Mouse (Mus musculus): ENCODE measurements at regions not wholly inside any gene's neighbourhood (a gene's known extent, or its start where the extent isn't known, plus 50 kb on each side); places are given as distances from the start of the nearest gene placed in this dataset.

GRCm38 (mm10) chr4:99348674-99349073 lies 53.0 kb downstream of the Gm12689 start:
- TF ChIP-seq CTCF (IDR thresholded peaks at IDR 0.05; ENCODE audit: extremely low read depth, insufficient read depth, low read length), result no peak
- no peak for TF ChIP-seq POLR2A (IDR thresholded peaks at IDR 0.05; ENCODE audit: extremely low read depth, insufficient read depth, low read length)
- Histone ChIP-seq H3K4me1 (ENCODE audit: control insufficient read depth, insufficient read depth, low read length) (no peaks in the 10 kb centered on the region), H3K4me3 (ENCODE audit: insufficient read depth, low read length) (no peak overlapping the region), H3K27ac (ENCODE audit: insufficient read depth, low read length) (no peak overlapping the region)

- Histone ChIP-seq H3K4me1 (ENCODE audit: control insufficient read depth, insufficient read depth, low read length) (no peaks in the 10 kb centered on the region; the same call in 1 of the 2 replicates), H3K4me3 (ENCODE audit: insufficient read depth, low read length) (no peak overlapping the region), H3K27ac (ENCODE audit: insufficient read depth, low read length) (no peak overlapping the region)
- TF ChIP-seq CTCF (IDR thresholded peaks at IDR 0.05; ENCODE audit: extremely low read depth, insufficient read depth, low read length), result no peak
- TF ChIP-seq POLR2A (IDR thresholded peaks at IDR 0.05; ENCODE audit: extremely low read depth, insufficient read depth, low read length), result no peak
Observed at GRCm38 (mm10) chr4:99353122-99353774, 57.5 kb downstream of the Gm12689 start.

- peak overlapping the region; percentile 17; the same call in 1 of the 2 replicates for H3K4me3 ChIP-seq (ENCODE audit: insufficient read depth, low read length)
- no peak overlapping the region for H3K27ac ChIP-seq (ENCODE audit: insufficient read depth, low read length)
- TF ChIP-seq POLR2A (IDR thresholded peaks at IDR 0.05; ENCODE audit: extremely low read depth, insufficient read depth, low read length) (no peak), CTCF (IDR thresholded peaks at IDR 0.05; ENCODE audit: extremely low read depth, insufficient read depth, low read length) (no peak)
- H3K4me1 ChIP-seq (ENCODE audit: control insufficient read depth, insufficient read depth, low read length), result no peaks in the 10 kb centered on the region; the same call in 1 of the 2 replicates
Observed at GRCm38 (mm10) chr4:99354241-99354640, 58.5 kb downstream of the Gm12689 start.

- Histone ChIP-seq H3K27ac (ENCODE audit: insufficient read depth, low read length) (no peak overlapping the region), H3K4me3 (ENCODE audit: insufficient read depth, low read length) (no peak overlapping the region; the same call in 1 of the 2 replicates), H3K4me1 (ENCODE audit: control insufficient read depth, insufficient read depth, low read length) (no peaks in the 10 kb centered on the region; the same call in 1 of the 2 replicates)
- TF ChIP-seq POLR2A (IDR thresholded peaks at IDR 0.05; ENCODE audit: extremely low read depth, insufficient read depth, low read length) (no peak), CTCF (IDR thresholded peaks at IDR 0.05; ENCODE audit: extremely low read depth, insufficient read depth, low read length) (no peak)
Observed at GRCm38 (mm10) chr4:99354835-99355234, 59.1 kb downstream of the Gm12689 start.

GRCm38 (mm10) chr4:99368036-99368435 lies 72.3 kb downstream of the Gm12689 start:
- Histone ChIP-seq H3K4me3 (ENCODE audit: insufficient read depth, low read length) (no peak overlapping the region), H3K27ac (ENCODE audit: insufficient read depth, low read length) (no peak overlapping the region), H3K4me1 (ENCODE audit: control insufficient read depth, insufficient read depth, low read length) (no peaks in the 10 kb centered on the region)
- no peak for TF ChIP-seq POLR2A (IDR thresholded peaks at IDR 0.05; ENCODE audit: extremely low read depth, insufficient read depth, low read length)
- TF ChIP-seq CTCF (IDR thresholded peaks at IDR 0.05; ENCODE audit: extremely low read depth, insufficient read depth, low read length), result no peak

GRCm38 (mm10) chr4:99371162-99371561 lies 75.5 kb downstream of the Gm12689 start:
- Histone ChIP-seq H3K4me1 (ENCODE audit: control insufficient read depth, insufficient read depth, low read length) (no peaks in the 10 kb centered on the region), H3K4me3 (ENCODE audit: insufficient read depth, low read length) (no peak overlapping the region), H3K27ac (ENCODE audit: insufficient read depth, low read length) (no peak overlapping the region)
- TF ChIP-seq POLR2A (IDR thresholded peaks at IDR 0.05; ENCODE audit: extremely low read depth, insufficient read depth, low read length), result no peak
- TF ChIP-seq CTCF (IDR thresholded peaks at IDR 0.05; ENCODE audit: extremely low read depth, insufficient read depth, low read length), result no peak

- Histone ChIP-seq H3K4me3 (ENCODE audit: insufficient read depth, low read length) (no peak overlapping the region), H3K4me1 (ENCODE audit: control insufficient read depth, insufficient read depth, low read length) (no peaks in the 10 kb centered on the region), H3K27ac (ENCODE audit: insufficient read depth, low read length) (no peak overlapping the region)
- no peak for TF ChIP-seq POLR2A (IDR thresholded peaks at IDR 0.05; ENCODE audit: extremely low read depth, insufficient read depth, low read length)
- no peak for TF ChIP-seq CTCF (IDR thresholded peaks at IDR 0.05; ENCODE audit: extremely low read depth, insufficient read depth, low read length)
Observed at GRCm38 (mm10) chr4:99376171-99376570, 80.5 kb downstream of the Gm12689 start.

GRCm38 (mm10) chr4:99376911-99377310 lies 81.2 kb downstream of the Gm12689 start:
- Histone ChIP-seq H3K4me1 (ENCODE audit: control insufficient read depth, insufficient read depth, low read length) (no peaks in the 10 kb centered on the region), H3K27ac (ENCODE audit: insufficient read depth, low read length) (no peak overlapping the region), H3K4me3 (ENCODE audit: insufficient read depth, low read length) (no peak overlapping the region)
- TF ChIP-seq POLR2A (IDR thresholded peaks at IDR 0.05; ENCODE audit: extremely low read depth, insufficient read depth, low read length) (no peak), CTCF (IDR thresholded peaks at IDR 0.05; ENCODE audit: extremely low read depth, insufficient read depth, low read length) (no peak)

- TF ChIP-seq POLR2A (IDR thresholded peaks at IDR 0.05; ENCODE audit: extremely low read depth, insufficient read depth, low read length) (no peak), CTCF (IDR thresholded peaks at IDR 0.05; ENCODE audit: extremely low read depth, insufficient read depth, low read length) (peak; percentile 51)
- no peak overlapping the region for H3K4me3 ChIP-seq (ENCODE audit: insufficient read depth, low read length)
- H3K27ac ChIP-seq (ENCODE audit: insufficient read depth, low read length), result no peak overlapping the region
Observed at GRCm38 (mm10) chr4:99379983-99380382, 84.3 kb downstream of the Gm12689 start.

GRCm38 (mm10) chr4:99385381-99385780 lies 89.7 kb downstream of the Gm12689 start:
- Histone ChIP-seq H3K27ac (ENCODE audit: insufficient read depth, low read length) (no peak overlapping the region), H3K4me3 (ENCODE audit: insufficient read depth, low read length) (no peak overlapping the region), H3K4me1 (ENCODE audit: control insufficient read depth, insufficient read depth, low read length) (no peaks in the 10 kb centered on the region)
- TF ChIP-seq CTCF (IDR thresholded peaks at IDR 0.05; ENCODE audit: extremely low read depth, insufficient read depth, low read length), result no peak
- no peak for TF ChIP-seq POLR2A (IDR thresholded peaks at IDR 0.05; ENCODE audit: extremely low read depth, insufficient read depth, low read length)

More at GRCm38 (mm10) chr4:99379983-99380382, 84.3 kb downstream of the Gm12689 start:
- H3K4me1 ChIP-seq (ENCODE audit: control insufficient read depth, insufficient read depth, low read length), result no peaks in the 10 kb centered on the region
